Comparison of ENCODE assay signal across 7 mouse cellular contexts in genomic region chr4:119108495-119109408, GRCm38 (mm10). TPM values are rescaled to one million over a fixed set of nuclear protein-coding genes. Genes with fewer than 3 reads are reported as not detected.
A peak's percentile ranks its signal among the peaks of the same experiment; 100 is the strongest.
DNase-seq lines count a peak whose midpoint lies in the region; ATAC-seq and TF ChIP-seq lines count a peak whose summit lies in the region.

Gene Slc2a1, plus strand, starts transcription at chr4:119108711.

- under 1% methylated on average over 83 of the region's 88 CpGs for WGBS in intestine, postnatal 0 days
- WGBS in midbrain, embryonic 12.5 days: under 1% methylated on average over 84 of the region's 88 CpGs
- under 1% methylated on average over 88 of the region's 88 CpGs for WGBS in small intestine, adult 2 months

- peak; percentile 89 for ATAC-seq in intestine, postnatal 0 days
- peak; percentile 95 for ATAC-seq in midbrain, embryonic 12.5 days (ENCODE audit: low FRiP score, low read depth)

- H3K9ac ChIP-seq in intestine, postnatal 0 days (ENCODE audit: low read depth, low read length): peak within 1 kb of the TSS; percentile 75
- H3K9ac ChIP-seq in midbrain, embryonic 12.5 days (replicated peaks): peak within 1 kb of the TSS; percentile 73

- intact Hi-C loops in left cerebral cortex, postnatal 4 days (cut with DNase I): no loop called here

- H3K27me3 ChIP-seq in intestine, postnatal 0 days (replicated peaks; ENCODE audit: control insufficient read depth, insufficient read depth, low read length): no peaks in the 10 kb centered on the region
- 0 out of 2 replicates have a peak, but pooled peaks cover 5% of the 10 kb centered on the region for H3K27me3 ChIP-seq in midbrain, embryonic 12.5 days
- H3K27me3 ChIP-seq in small intestine, adult 2 months (ENCODE audit: control insufficient read depth, insufficient read depth, low read length): no peaks in the 10 kb centered on the region

- TF ChIP-seq POLR2A in small intestine, adult 2 months (IDR thresholded peaks at IDR 0.05; ENCODE audit: low read depth, low read length): peak; percentile 75; the same call in 1 of the 2 replicates

- peak within 1 kb of the TSS; percentile 90 for H3K4me3 ChIP-seq in intestine, postnatal 0 days (ENCODE audit: low read depth, low read length)
- peak within 1 kb of the TSS; percentile 76 for H3K4me3 ChIP-seq in midbrain, embryonic 12.5 days
- H3K4me3 ChIP-seq in small intestine, adult 2 months (ENCODE audit: low read depth, low read length): peak within 1 kb of the TSS; percentile 68

- no peaks in the 10 kb centered on the region for H3K9me3 ChIP-seq in intestine, postnatal 0 days (ENCODE audit: control insufficient read depth)
- no peaks in the 10 kb centered on the region for H3K9me3 ChIP-seq in midbrain, embryonic 12.5 days

- 0 out of 2 replicates have a peak, but pooled peaks cover 4% of the 10 kb centered on the region for H3K36me3 ChIP-seq in intestine, postnatal 0 days (ENCODE audit: control insufficient read depth, insufficient read depth)
- H3K36me3 ChIP-seq in midbrain, embryonic 12.5 days: no peaks in the 10 kb centered on the region
- H3K36me3 ChIP-seq in small intestine, adult 2 months (ENCODE audit: control insufficient read depth, insufficient read depth, low read length): no peaks in the 10 kb centered on the region

- H3K4me2 ChIP-seq in intestine, postnatal 0 days (replicated peaks; ENCODE audit: low read depth): peak within 1 kb of the TSS; percentile 78
- peak within 1 kb of the TSS; percentile 76 for H3K4me2 ChIP-seq in midbrain, embryonic 12.5 days (replicated peaks)

- peak; percentile 62 for TF ChIP-seq CTCF in intestine, postnatal 0 days (IDR thresholded peaks at IDR 0.05; ENCODE audit: low read depth)
- TF ChIP-seq CTCF in small intestine, adult 2 months (IDR thresholded peaks at IDR 0.05; ENCODE audit: extremely low read depth, insufficient read length, insufficient replicate concordance, low read depth, low read length): 0 out of 2 replicates have a peak, but pooled peaks have one; percentile 6

- 0 out of 2 replicates have a peak, but pooled peaks cover 9% of the 10 kb centered on the region for H3K4me1 ChIP-seq in intestine, postnatal 0 days (replicated peaks; ENCODE audit: control insufficient read depth, insufficient read depth, low read length)
- peaks cover 56% of the 10 kb centered on the region for H3K4me1 ChIP-seq in midbrain, embryonic 12.5 days
- peaks cover 12% of the 10 kb centered on the region; the same call in 1 of the 2 replicates for H3K4me1 ChIP-seq in small intestine, adult 2 months (ENCODE audit: control insufficient read depth, insufficient read depth, insufficient read length, low read length)

- H3K27ac ChIP-seq in intestine, postnatal 0 days (ENCODE audit: low read depth, low read length): peak within 1 kb of the TSS; percentile 86
- H3K27ac ChIP-seq in midbrain, embryonic 12.5 days (replicated peaks): peak within 1 kb of the TSS; percentile 95
- H3K27ac ChIP-seq in small intestine, adult 2 months (ENCODE audit: insufficient read depth, low read depth, low read length): peak within 1 kb of the TSS; percentile 57

- peak; percentile 89 to 90 for DNase-seq in adrenal gland, adult 18-20 months (ENCODE audit: low spot score in 2 of 2)
- DNase-seq in embryo, embryonic 10.5 days (ENCODE audit: low spot score): peak; percentile 98
- DNase-seq in gonadal fat pad, adult 2 months (ENCODE audit: low read depth): no peak
- peak; percentile 95 for DNase-seq in left cerebral cortex, postnatal 4 days

RNA-seq across cellular contexts. Expression of gene Slc2a1, which starts in this region (rescaled TPM):
- total RNA-seq in adrenal gland, adult 18-20 months (2021): 10 to 100 TPM; 20.9 to 29.3 TPM
- polyA plus RNA-seq in gonadal fat pad, adult 2 months (2012; rRNA removed): 32.1 and 37.3 TPM in 2 replicates
- polyA plus RNA-seq in intestine, postnatal 0 days (2015; fragmentation: Nextera tagmentation; extraction: Ambion mirVana): 18.1 and 19.0 TPM in 2 replicates
- total RNA-seq in left cerebral cortex, postnatal 4 days (2021): 10 to 100 TPM; 33.5 to 34.1 TPM
- polyA plus RNA-seq in midbrain, embryonic 12.5 days (2016; fragmentation: Nextera tagmentation; extraction: Ambion mirVana): 116 TPM in 2 replicates
- 20.1 and 24.1 TPM in 2 replicates for polyA plus RNA-seq in small intestine, adult 2 months (2012; rRNA removed)
